ENCODE assay signal across 8 mouse cellular contexts in the genomic region with DNA sequence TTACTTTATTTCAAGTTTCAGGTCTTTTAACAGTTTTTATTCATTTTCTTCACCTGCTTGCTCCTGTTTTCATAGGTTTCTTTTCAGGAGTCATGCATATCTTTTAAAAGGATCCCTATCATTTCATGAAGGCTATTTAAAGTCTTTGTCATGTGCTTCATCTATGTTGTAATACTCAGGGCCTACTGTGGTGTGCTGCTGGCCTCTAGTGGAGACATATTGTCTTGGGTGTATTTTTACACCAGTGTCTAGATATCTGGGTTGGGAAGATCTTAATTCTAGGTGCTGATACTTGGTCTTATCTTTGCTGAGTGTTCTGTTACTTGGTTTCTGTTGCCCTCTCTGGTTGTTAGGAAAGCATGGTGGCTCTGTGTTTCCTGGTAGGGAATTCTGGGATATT.
DNase-seq lines count a peak whose midpoint lies in the region; ATAC-seq and TF ChIP-seq lines count a peak whose summit lies in the region.

No protein-coding gene starts in this region.

- H3K27ac ChIP-seq in hindbrain, embryonic 13.5 days: no peak overlapping the region
- H3K27ac ChIP-seq in midbrain, embryonic 13.5 days: no peak overlapping the region

- no peak overlapping the region for H3K4me3 ChIP-seq in C2C12 (ENCODE audit: insufficient read depth, poor library complexity, severe bottlenecking)
- no peak overlapping the region for H3K4me3 ChIP-seq in hindbrain, embryonic 13.5 days
- no peak overlapping the region for H3K4me3 ChIP-seq in midbrain, embryonic 13.5 days (replicated peaks)

- H3K4me1 ChIP-seq in hindbrain, embryonic 13.5 days (replicated peaks): no peaks in the 10 kb centered on the region
- no peaks in the 10 kb centered on the region for H3K4me1 ChIP-seq in midbrain, embryonic 13.5 days (replicated peaks)

- no peak for TF ChIP-seq CTCF in C2C12 (IDR thresholded peaks at IDR 0.05; ENCODE audit: control insufficient read depth, insufficient read depth, insufficient read length)

- no peaks in the 10 kb centered on the region for H3K79me3 ChIP-seq in C2C12 (ENCODE audit: low read depth)

- peak; percentile 66; the same call in 1 of the 2 replicates for ATAC-seq in hindbrain, embryonic 13.5 days (ENCODE audit: low FRiP score)
- peak; percentile 69; the same call in 1 of the 2 replicates for ATAC-seq in midbrain, embryonic 13.5 days

- no peak overlapping the region for H3ac ChIP-seq in C2C12 (ENCODE audit: control insufficient read depth, insufficient read length, low read depth)

- peak; percentile 10 for DNase-seq in cerebellum, adult 9-11 months
- DNase-seq in cerebellum, adult 11 months: no peak
- peak; percentile 48 for DNase-seq in embryo, embryonic 10 days (ENCODE audit: low spot score)
- peak; percentile 46 for DNase-seq in layer of hippocampus, adult 9-11 months
- no peak for DNase-seq in natural killer cell, adult 2 months (ENCODE audit: low spot score in 2 of 2)

- H3K79me2 ChIP-seq in C2C12 (ENCODE audit: control insufficient read depth, insufficient read depth): no peaks in the 10 kb centered on the region

- no peak overlapping the region for H3K9ac ChIP-seq in hindbrain, embryonic 13.5 days
- no peak overlapping the region for H3K9ac ChIP-seq in midbrain, embryonic 13.5 days (replicated peaks)

- H3K9me3 ChIP-seq in hindbrain, embryonic 13.5 days: no peaks in the 10 kb centered on the region
- no peaks in the 10 kb centered on the region for H3K9me3 ChIP-seq in midbrain, embryonic 13.5 days

- no peak overlapping the region for H3K4me2 ChIP-seq in hindbrain, embryonic 13.5 days
- H3K4me2 ChIP-seq in midbrain, embryonic 13.5 days (replicated peaks): no peak overlapping the region

- no peaks in the 10 kb centered on the region for H3K36me3 ChIP-seq in C2C12 (ENCODE audit: control insufficient read depth, insufficient read depth)
- no peaks in the 10 kb centered on the region for H3K36me3 ChIP-seq in hindbrain, embryonic 13.5 days
- no peaks in the 10 kb centered on the region for H3K36me3 ChIP-seq in midbrain, embryonic 13.5 days

- no peaks in the 10 kb centered on the region for H3K27me3 ChIP-seq in C2C12 (ENCODE audit: control insufficient read depth, insufficient read depth, insufficient read length)
- no peaks in the 10 kb centered on the region for H3K27me3 ChIP-seq in hindbrain, embryonic 13.5 days
- H3K27me3 ChIP-seq in midbrain, embryonic 13.5 days: no peaks in the 10 kb centered on the region

TF ChIP-seq in C2C12, 6 proteins besides CTCF, POLR2A, EP300 and RAD21:
- no peak for TF ChIP-seq MAX (IDR thresholded peaks at IDR 0.05)
- no peak for TF ChIP-seq MYOD1 (IDR thresholded peaks at IDR 0.05; ENCODE audit: control insufficient read depth, insufficient read length, low read depth)
- peak; percentile 66 for TF ChIP-seq CEBPB (IDR thresholded peaks at IDR 0.05; ENCODE audit: low read depth)

Comparison
In these comparisons a context has a peak if more than half of its experiments do, and no peak if none do; other contexts are left out.
1. DNase-seq: peak in cerebellum, adult 9-11 months (single experiment), embryo, embryonic 10 days (single experiment) and layer of hippocampus, adult 9-11 months (single experiment); none in cerebellum, adult 11 months (single experiment) and natural killer cell, adult 2 months (0 of 2).